Mouse (Mus musculus) skeletal muscle tissue, adult 2 months (tissue): Measurements from ENCODE around the gene Slc36a2.

Experiments used
- DNase-seq: peaks from one replicate; pipeline ENCODE4 v3.0.0-alpha.2; 2012; ENCODE audit warnings: low read depth, low spot score

Slc36a2 gene

DNA sequence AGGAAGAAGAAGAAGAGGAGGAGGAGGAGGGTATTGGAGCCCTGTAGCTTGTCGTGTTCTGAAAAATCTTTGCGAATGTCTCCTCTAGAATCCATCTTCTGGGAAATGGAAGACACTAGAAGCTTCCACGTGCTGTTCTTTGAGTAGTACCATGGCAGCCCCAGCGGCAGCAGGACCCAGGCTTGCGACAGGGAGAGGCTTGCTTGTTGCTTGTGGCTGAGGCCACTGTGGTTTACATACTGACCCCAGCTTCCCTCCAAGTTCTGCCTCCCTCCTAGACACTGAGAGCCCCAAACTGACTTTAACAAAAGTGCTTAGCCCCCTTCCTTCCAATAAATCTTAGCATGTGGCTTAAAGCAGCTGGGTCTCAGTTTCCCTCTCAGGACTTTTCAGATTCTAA is 631 bp downstream of the Slc36a2 start:
- DNase-seq = no peak

DNA sequence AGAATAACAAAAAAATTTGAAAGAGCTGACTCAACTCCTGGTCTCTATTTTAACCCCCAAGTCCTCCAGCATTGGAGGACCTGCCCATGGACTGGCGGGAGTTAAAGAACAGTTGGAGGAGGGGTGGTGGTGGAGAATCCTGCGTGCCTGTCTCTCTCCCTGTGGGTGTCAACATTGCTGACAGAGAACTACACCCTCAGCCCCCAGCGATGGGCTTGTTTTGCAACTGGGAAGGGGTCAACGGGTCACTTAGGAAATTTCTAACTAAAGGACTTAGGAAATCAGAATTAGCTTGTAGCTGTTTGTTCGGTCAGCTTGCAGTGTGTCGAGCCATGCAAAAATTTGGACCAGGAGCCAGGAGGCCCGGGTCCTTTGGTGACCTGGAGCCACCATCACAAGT is 1.8 kb downstream of the Slc36a2 start:
- no peak for DNase-seq

DNA sequence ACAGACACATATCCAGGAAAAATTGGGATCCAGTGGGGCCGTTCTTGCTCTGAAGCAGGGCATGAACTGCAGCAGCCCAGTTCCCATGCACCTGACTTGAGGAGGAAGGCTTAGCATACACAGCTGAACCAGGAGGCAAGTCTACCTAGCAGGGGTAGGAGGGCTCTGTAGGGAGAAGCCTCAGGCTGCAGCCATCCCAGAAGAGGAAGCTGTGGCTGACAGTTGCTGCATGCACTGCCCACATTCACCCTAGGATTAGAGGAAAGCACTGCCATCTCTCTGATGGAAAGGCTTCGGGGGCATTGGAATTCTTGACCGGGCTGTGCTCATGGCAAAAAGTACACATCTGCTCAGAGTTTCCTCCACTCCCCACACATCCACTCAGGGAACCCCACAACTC is 5.0 kb downstream of the Slc36a2 start:
- DNase-seq = no peak

DNA sequence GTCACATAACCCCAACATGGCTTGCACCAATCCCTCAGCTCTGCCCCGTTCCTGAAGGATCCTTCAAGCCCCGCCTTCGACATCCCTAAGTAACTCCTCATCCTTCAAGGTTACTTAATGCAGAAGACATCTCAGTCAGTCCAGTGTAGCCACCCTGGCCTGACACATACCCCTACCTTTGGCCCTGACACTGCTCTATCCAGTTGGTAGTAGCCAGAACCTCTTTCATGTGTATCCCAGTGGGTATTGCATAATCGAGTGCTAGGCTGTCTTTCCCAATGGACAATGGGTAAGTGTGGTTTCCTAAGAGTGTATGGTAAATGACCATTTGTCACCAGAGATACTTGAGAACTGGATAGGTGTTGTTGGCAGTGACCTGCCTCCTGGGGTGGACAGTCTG is 6.0 kb downstream of the Slc36a2 start:
- DNase-seq = no peak

DNA sequence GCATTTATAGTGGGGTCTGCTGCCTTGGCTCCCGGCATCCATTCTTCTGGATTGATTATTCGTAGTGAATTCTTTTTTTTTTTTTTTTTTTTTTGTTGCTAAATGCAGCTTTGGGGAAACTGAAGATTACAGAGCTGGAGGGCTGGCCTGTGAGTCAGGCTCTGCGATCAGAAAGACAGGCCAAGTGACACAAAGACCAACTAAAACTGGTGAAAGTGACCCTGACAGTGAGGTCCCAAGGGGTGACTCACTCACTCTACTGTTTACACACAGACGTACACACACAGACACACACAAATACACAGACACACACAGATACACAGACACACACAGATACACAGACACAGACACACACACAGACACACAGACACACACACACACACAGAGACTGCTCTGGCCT is 14.4 kb downstream of the Slc36a2 start:
- DNase-seq = no peak

DNA sequence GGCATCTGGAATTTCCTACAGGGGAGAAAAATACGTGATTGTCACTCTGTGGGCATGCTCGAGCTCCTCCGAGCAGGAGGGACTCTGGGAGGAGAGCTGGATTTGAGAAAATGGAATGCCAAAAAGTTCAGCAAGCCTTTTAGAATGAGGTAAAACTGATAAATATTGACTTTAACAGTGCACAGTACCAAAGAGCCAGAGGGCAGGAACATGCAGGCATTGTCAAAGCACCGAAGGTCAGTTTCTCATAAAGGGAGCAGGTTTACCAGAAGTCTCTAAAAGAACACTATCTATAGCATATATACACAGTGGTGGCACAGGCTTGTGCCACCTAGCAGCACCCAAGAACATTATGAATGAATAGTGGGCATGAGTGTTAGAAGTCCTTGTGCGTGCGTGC is 16.0 kb downstream of the Slc36a2 start:
- DNase-seq = no peak

DNA sequence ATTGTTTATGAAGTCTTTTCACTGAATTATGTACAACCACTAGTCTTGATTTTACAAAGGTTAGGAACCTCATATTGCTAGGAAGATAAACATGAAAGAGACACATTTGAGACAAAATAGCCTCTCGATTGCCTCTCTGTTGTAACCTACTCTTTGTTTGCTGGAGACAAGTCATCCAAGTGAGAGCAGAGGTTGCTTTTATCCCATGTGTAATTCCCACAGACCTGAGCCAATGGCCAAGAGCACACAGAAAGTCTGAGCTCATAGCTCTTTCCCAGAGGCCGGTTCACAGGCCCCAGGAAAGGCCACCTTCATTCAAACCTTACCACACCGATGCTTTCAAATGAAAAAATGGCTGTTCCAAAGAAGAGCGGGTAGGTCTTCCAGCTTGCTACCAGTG is 16.4 kb downstream of the Slc36a2 start:
- no peak for DNase-seq

DNA sequence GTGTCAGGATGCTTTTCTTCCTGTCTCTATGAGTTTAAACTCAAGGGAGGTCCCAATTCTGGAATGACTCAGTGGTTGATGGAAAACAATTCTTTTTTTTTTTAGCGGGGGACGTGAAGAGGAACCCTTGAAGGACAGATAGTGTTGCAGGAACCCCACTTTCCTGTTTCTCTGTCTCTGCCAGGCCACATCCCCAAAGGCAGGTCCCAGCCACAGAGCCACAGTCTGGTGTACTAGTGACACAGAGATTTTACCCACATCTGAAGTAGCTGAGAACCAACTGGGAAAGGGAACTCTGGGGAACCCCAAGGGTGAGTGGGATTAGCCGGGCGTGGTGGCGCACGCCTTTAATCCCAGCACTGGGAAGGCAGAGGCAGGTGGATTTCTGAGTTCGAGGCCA is 19.1 kb downstream of the Slc36a2 start:
- DNase-seq = no peak

DNA sequence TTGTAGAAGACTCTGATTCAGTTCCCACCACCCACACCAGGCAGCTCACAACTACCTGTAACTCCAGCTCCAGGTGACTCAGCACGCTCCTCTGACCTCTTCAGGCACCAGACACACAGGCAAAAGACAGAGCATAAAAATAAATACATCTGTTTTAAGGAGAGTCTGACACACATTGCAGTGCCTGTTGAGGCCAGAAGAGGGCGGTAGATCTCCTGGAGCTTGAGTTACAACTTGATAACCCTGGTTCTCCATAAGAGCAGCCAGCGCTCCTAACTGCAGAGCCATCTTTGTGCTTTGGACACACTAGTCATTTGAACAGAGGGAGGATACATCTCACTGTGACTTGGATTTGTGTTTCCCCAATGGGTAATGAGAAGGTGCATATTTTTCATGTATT is 20.2 kb downstream of the Slc36a2 start:
- no peak for DNase-seq

DNA sequence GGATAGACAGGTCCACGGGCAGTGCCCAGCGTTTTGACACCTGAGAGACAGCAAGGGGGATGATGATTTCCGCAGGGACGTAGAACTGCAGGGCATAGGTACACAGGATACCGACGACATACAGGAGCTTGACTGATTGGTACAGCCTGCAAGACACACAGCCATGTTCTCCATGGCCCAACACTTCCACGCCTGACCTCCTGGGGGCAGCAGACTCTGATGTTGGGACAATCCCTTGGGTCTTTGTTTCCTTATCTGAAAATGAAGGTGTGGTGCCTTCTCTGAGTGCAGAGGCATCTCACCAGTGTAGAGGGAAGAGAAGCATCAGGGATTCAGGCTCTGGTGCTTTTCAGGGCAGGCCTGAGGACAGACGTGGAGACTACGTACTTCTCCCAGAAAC is 22.2 kb downstream of the Slc36a2 start:
- DNase-seq = no peak

DNA sequence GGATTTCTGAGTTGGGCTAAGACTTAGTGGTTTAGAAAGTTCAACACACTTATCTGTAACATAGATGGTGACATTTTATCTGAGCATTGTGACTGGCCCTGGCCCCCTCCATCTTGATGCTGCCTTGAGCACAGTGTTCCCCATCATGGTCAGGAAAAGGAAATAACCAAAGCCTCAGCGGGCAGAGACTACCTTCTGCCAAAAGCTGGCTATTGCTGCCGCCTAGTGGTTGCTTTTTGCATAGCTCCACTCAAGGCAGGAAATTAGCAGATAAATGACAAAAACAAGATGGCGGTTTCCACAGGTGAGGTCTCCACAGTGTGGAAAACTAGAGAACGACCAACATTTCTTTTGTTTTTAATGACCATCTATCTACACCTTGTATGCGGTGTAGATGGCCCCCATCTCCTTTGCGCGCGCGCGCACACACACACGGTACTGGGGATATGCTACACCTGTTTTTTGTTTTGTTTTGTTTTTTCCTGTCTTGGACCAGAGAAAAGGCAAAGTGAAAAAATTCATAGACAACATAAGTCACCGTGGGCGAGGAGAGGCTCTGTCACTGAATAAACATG is 26.0 kb downstream of the Slc36a2 start:
- DNase-seq = peak; percentile 67

DNA sequence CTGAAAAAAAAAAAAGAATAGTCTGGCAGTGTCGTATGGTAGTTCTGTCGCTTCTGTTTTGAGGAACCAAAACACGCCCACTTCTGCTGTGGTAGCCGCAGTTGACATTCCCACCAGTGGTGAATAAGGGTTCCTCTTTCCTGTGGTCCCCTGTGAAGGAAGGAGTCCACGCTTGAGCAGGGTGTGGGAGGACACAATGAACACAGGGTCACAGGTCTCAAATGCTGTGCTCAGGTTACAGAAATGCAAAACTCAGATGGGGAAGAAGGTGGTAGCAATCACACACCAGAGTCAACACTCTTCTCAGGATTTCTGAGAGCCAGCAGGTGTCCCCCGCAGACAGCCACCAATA is 29.8 kb downstream of the Slc36a2 start:
- DNase-seq = peak; percentile 42

DNA sequence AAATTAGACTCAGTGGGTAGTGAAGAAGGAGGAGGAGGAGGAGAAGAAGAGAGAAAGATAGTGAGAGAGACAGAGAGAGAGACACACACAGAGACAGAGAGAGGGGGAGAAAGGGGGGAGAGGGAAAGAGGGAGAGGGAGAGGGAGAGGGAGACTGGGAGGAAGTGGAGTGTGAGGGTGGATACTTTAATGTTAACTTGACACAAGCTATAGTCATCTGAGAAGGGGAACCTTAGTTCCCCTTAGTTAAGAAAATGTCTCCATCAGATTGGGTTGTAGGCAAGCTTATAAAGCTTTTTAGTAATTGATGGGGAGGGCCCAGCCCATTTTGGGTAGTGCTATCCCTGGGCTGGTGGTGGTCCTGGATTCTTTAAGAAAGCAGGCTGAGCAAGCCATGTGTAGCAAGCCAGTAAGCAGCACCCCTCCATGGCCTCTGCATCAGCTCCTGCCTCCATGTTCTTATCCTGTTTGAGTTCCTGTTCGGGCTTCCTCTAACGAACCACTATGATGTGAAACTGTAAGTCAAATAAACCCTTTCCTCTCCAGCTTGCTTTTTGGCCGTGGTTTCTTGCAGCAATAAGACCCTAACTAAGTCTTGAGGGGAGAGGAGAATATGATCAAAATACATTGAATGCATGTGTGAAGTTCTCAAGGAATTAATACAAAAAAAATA is 30.3 kb downstream of the Slc36a2 start:
- DNase-seq = no peak

DNA sequence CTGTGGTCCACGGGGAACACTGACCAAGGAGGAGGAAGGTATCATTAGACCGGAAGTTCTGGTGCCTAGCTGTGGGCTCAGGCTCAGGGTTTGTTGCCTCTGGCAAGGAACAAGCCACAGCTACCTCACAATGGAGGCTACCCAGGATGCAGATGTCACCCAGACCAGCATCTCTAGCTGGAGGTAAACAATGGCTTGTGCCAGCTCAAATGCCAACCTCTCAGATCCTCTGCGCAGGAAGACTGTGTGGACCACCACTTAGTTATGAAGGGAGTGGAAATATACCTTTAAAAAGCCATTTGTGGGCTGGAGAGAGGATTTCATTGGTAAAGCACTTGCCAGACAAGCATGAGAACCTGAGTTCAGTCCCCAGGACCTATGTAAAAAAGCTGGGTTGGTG is 33.3 kb downstream of the Slc36a2 start, which contains the start of gene Slc36a3:
TSS of gene Slc36a3 (minus strand) at position 101 of the 400 bp plus-strand sequence.
- DNase-seq = no peak

DNA sequence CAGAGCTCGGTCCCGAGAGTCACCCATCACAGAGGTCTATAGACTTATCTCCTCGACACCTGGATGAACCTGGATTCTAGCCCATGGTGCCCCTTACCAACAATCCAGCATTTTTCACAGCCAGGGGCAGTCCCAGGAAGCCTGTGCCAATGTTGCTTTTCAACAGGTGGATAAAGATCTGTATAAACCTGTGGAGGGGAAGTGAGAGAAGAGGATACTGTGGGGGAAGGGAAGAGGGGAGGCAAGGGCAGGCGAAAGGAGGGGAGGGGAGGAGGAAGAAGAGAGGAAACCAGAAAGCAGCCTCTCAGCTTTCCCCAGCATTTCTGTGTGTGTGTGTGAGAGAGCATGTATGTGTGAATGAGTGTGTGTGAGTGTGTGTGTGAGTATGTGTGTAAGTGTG is 36.4 kb downstream of the Slc36a2 start:
- no peak for DNase-seq

DNA sequence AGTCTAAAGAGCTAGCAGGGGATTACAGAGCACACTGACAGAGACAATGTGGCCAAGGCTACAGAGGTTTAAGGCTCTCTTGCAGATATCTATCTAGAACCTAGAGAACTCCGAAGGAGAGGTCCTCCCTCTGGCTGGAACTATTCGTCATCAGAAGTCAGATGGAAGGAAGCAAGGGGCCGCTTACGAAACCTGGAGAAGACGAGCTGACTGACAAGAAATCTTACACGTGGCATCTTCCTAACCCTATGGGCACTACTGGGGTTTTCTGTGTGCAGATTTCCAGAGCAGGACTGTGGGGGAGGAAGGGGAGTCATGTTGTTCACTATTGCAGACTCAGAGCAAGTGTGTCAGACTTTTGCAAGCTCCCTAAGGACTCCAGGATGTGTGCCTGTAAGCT is 37.5 kb downstream of the Slc36a2 start:
- DNase-seq = no peak

DNA sequence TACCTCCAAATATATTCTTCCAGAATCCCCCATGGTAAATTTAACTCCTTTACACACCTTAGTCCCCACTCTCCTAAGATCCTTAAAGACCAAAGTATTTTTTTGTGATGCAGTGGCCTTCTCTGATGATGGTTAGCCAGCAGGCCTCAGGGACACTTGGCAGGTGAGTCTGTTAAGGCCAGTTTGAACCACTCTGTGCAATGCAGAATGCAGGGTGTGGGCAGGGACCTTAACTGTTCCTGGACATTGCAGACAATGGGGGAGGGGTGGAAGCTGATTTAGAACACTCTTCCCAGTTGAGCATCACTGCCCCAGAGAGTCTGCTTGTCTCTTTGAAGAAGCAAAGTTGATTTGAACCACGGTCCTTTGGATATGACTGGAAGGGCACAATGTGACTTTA is 38.0 kb downstream of the Slc36a2 start:
- no peak for DNase-seq

DNA sequence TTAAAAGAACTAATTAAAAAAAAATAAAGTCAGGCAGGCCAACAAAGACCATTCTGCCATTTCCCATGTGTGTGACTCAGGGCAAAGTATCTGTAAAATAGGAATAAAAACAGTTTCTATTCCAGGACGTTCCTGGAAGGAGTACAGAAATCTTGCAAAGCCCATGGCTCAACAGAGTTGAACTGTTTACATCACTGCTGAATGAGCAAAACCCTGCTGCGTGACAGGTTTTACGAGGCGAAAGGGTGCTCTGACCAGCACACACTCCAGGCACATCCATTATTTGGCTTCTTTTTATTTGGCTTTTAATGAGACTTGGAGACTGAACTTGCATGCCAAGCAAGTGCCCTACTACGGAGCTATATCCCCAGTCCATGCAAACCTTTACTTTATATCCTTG is 40.9 kb downstream of the Slc36a2 start:
- no peak for DNase-seq

DNA sequence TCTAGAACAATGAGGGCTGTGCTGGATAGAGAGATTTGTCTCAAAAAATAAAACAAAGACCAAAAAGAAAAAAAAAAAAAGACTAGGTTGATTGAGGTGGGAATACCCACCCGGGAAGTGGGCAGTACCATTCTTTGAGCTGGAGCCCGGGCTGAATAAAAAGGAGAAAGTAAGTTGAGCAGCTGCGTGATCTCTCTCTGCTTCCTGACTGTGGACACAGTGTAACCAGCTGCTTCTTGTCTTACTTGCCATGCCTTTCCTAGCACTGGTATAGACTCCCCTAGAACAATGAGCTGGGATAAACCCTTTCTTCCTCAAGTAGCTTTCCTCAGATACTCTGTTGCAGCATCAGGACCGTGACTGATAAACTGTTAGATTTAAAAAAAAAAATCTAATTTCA is 43.4 kb downstream of the Slc36a2 start:
- DNase-seq = no peak

DNA sequence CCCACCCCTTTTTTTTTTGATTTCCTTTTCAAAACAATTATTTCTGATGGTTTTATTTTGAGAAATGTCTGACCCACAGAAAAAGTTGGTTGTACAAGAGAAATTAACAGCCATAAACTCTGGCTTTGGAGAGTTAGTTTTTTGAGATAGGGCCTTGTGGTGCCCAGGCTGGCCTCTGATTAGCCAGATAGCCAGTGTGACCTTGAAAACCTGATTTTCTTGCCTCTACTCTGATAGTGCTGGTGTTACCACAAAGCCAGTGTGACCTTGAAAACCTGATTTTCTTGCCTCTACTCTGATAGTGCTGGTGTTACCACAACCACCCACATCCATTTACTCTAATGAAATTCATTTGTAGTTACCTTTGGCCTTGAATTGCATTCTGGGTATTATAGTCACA is 47.2 kb downstream of the Slc36a2 start:
- no peak for DNase-seq

DNA sequence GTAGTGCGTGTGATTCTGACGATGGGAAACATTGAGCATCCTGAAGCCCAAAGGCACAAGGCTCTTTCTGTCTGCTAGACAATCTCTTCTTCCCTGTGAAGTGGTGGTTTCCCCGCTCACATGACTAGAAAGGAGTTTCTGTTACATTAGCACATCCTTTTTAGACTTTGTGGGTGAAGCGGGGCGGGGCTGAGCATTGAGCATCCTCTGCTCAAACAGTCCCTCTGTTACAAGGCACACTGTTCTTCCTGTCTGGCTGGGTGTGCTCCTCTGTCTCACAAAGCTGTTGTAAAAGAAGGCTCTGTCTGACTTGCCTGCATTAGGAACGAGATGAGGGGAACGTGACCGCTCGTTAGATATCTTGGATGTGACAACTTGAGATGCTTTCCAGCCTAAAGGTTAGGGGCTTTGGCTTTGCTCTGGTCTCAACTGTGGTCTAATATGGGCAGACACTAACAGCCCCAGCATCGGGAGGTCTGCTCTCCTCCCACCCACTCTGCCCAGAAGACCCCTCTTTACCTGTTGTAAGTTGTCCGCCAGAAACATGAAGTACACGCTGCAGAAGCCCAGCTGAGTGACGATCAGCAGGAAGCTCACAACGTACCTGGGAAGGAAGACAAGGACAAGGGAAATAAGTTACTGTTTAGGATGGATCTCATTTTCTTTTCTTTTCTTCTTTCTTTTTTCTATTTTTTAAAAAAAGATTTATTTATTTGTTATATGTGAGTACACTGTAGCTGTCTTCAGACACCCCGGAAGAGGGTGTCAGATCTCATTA is 47.9 kb downstream of the Slc36a2 start:
- peak; percentile 12 for DNase-seq

DNA sequence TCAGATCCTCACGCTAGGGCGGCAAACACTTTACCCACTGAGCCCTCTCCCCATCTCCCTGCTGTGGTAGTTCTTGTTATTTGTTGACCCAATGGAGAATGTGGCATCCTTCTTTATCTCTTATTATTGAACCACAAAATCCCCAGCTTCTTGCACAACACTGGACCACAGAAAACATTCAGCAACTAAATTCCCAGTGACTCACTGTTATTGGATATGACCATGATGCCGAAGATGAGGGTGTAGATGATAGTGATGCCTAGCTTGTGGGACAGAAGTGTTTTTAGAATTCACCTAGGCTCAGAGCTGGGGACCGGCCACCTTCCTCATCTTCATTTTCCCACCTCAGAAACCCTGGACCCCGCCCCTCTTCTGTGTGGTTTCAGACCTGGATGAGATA is 50.0 kb downstream of the Slc36a2 start:
- DNase-seq = no peak

DNA sequence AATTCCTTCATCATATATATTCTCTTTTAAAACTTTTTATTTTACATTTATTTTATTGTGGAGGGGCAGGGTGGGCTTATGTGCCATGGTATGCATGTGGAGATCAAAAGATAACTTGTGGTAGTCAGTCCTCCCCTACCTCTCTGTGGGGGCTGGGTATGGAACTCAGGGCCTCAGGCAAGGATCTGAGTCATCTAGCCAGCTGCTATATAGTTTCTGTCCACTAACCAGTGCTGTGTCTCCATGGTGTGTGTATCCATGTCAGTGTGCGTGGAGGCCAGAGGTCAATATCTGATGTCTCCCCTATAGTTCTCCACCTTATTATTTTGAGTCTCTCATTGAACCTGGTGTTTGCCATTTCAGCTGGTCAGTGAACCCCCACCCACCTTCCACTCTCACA is 50.5 kb downstream of the Slc36a2 start:
- DNase-seq = no peak
